Mouse (Mus musculus) urinary bladder, postnatal 0 days (tissue): ENCODE measurements around the gene Mageb16. TPM values are rescaled to one million over a fixed set of nuclear protein-coding genes. Genes with fewer than 3 reads are reported as not detected.

Experiments used
- polyA plus RNA-seq: library from polyadenylated mRNA; unstranded; fragments of >200 nt; fragmentation: Nextera tagmentation; extraction: Ambion mirVana; gene quantifications from 2 replicates; pipeline ENCODE4 v1.2.1, GENCODE M21; 2015

Gene Mageb16
- not detected in 2 replicates for polyA plus RNA-seq

GRCm38 (mm10) chrX:79671411-79671810 is at the start of gene Mageb16:
Gene Mageb16, minus strand, starts transcription at chrX:79671435.

Other genes starting within 250 kb of the Mageb16 start
- 0.30 and 0.39 TPM in 2 replicates for gene Gm7173, start 154.2 kb downstream of the Mageb16 start, polyA plus RNA-seq